Mouse (Mus musculus): ENCODE data around the gene Edc4.

GRCm38 (mm10) chr8:105835318-105835717 lies 45.4 kb upstream of the Edc4 start:
- peak; percentile 66 for TF ChIP-seq CTCF (IDR thresholded peaks at IDR 0.05; ENCODE audit: low read depth, low read length)
- no peak for TF ChIP-seq EP300 (IDR thresholded peaks at IDR 0.05; ENCODE audit: insufficient read depth, low read depth, low read length)
